ENCODE assay signal across 32 mouse cellular contexts in the genomic region with DNA sequence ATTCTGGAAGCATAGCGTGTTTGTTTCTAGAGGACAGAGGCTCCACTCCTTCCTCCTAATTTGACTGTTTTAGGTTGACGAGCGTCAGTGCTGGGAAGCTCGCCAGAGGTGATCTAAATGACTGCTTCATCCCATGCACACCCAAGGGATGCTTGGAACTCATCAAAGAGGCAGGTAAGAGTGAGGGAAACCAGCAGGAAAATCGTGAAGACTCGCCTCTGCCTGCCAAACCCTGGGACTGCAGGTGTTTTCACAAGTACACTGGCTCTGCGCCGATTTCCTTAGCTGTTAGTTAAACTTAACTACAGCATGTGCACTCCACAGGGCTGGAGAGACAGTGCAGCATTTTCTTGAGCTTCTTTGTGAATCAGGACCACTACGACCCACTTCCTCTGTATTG. TPM values are rescaled to one million over a fixed set of nuclear protein-coding genes. Genes with fewer than 3 reads are reported as not detected.
DNase-seq lines count a peak whose midpoint lies in the region; ATAC-seq and TF ChIP-seq lines count a peak whose summit lies in the region.
"Had no signal": no experiment of that assay in that cellular context is flagged by ENCODE, and none has a peak within 500 bp of the region (broad histone marks: within the 10 kb centered on the region; RNA-seq: fewer than 3 reads in every experiment).

No protein-coding gene starts in this region.

- H3K27me3 ChIP-seq in hindbrain, postnatal 0 days (ENCODE audit: insufficient read depth, low read length), result no peaks in the 10 kb centered on the region
- H3K27me3 ChIP-seq in hindbrain, embryonic 13.5 days, result no peaks in the 10 kb centered on the region
- no peaks in the 10 kb centered on the region for H3K27me3 ChIP-seq in heart, embryonic 11.5 days (ENCODE audit: control insufficient read depth, insufficient read depth, low read length)
- H3K27me3 ChIP-seq: hindbrain, embryonic 15.5 days; intestine, embryonic 15.5 days; liver, embryonic 12.5 days; midbrain, embryonic 12.5 days had no signal

- no peak for ATAC-seq in hindbrain, postnatal 0 days
- no peak for ATAC-seq in hindbrain, embryonic 13.5 days (ENCODE audit: low FRiP score)
- no peak for ATAC-seq in heart, embryonic 11.5 days (replicated peaks; ENCODE audit: insufficient number of reproducible peaks, low FRiP score, low TSS enrichment)
- ATAC-seq: intestine, embryonic 15.5 days; liver, embryonic 12.5 days had no signal

- H3K4me2 ChIP-seq in hindbrain, postnatal 0 days (ENCODE audit: low read depth, low read length), result no peak overlapping the region
- H3K4me2 ChIP-seq in hindbrain, embryonic 13.5 days, result no peak overlapping the region
- H3K4me2 ChIP-seq in heart, embryonic 11.5 days, result no peak overlapping the region
- H3K4me2 ChIP-seq: hindbrain, embryonic 15.5 days; intestine, embryonic 15.5 days; liver, embryonic 12.5 days; midbrain, embryonic 12.5 days had no signal

- 75% methylated on average over 9 of the region's 9 CpGs for WGBS in hindbrain, postnatal 0 days
- WGBS in hindbrain, embryonic 13.5 days, result 90% methylated on average over 9 of the region's 9 CpGs
- 88% methylated on average over 9 of the region's 9 CpGs for WGBS in heart, embryonic 11.5 days (ENCODE audit: insufficient replicate concordance)

- TF ChIP-seq POLR2A in brain, embryonic 14.5 days (IDR thresholded peaks at IDR 0.05; ENCODE audit: borderline replicate concordance, extremely low read depth, insufficient read depth, insufficient read length, poor library complexity, severe bottlenecking), result no peak

- DNase-seq in hindbrain, postnatal 0 days (ENCODE audit: low spot score), result peak; percentile 46
- DNase-seq in left cerebral cortex, postnatal 25 days (ENCODE audit: low spot score in 2 of 2), result peak; percentile 50 to 76
- DNase-seq in left cerebral cortex, postnatal 4 days, result no peak
- peak; percentile 25 for DNase-seq in brain, embryonic 14.5 days (ENCODE audit: low read depth)
- DNase-seq in right cerebral cortex, postnatal 14 days, result peak; percentile 46
- DNase-seq: cerebellum, adult 11-12 months; cerebellum, postnatal 10 days; heart, postnatal 4 days; kidney, adult 8-10 months; kidney, postnatal 10 days; lung, adult 18-20 months; lung, postnatal 10 days; retina, postnatal 1 day; thymus, adult 2 months; thymus, postnatal 4 days had no signal

- H3K9ac ChIP-seq in hindbrain, postnatal 0 days (replicated peaks; ENCODE audit: low read length), result no peak overlapping the region
- H3K9ac ChIP-seq in hindbrain, embryonic 13.5 days, result no peak overlapping the region
- no peak overlapping the region for H3K9ac ChIP-seq in heart, embryonic 11.5 days (ENCODE audit: low read depth, low read length)
- H3K9ac ChIP-seq: hindbrain, embryonic 15.5 days; intestine, embryonic 15.5 days; liver, embryonic 12.5 days; midbrain, embryonic 12.5 days had no signal

- no peak for TF ChIP-seq CTCF in hindbrain, postnatal 0 days (IDR thresholded peaks at IDR 0.05; ENCODE audit: low read depth)
- TF ChIP-seq CTCF in brain, embryonic 14.5 days (IDR thresholded peaks at IDR 0.05; ENCODE audit: borderline replicate concordance, extremely low read depth, insufficient read depth, insufficient read length), result no peak

- H3K4me3 ChIP-seq in hindbrain, postnatal 0 days (ENCODE audit: low read length), result no peak overlapping the region
- no peak overlapping the region for H3K4me3 ChIP-seq in hindbrain, embryonic 13.5 days
- H3K4me3 ChIP-seq in heart, embryonic 11.5 days (ENCODE audit: low read depth, low read length), result no peak overlapping the region
- H3K4me3 ChIP-seq: hindbrain, embryonic 15.5 days; intestine, embryonic 15.5 days; liver, embryonic 12.5 days; midbrain, embryonic 12.5 days had no signal

- H3K9me3 ChIP-seq in hindbrain, postnatal 0 days (ENCODE audit: low read length), result no peaks in the 10 kb centered on the region
- H3K9me3 ChIP-seq in hindbrain, embryonic 13.5 days, result no peaks in the 10 kb centered on the region
- H3K9me3 ChIP-seq in heart, embryonic 11.5 days (replicated peaks; ENCODE audit: control insufficient read depth, low read length), result no peaks in the 10 kb centered on the region
- H3K9me3 ChIP-seq: hindbrain, embryonic 15.5 days; intestine, embryonic 15.5 days; liver, embryonic 12.5 days; midbrain, embryonic 12.5 days had no signal

- H3K36me3 ChIP-seq in hindbrain, postnatal 0 days (ENCODE audit: insufficient read depth, low read length), result peaks cover 4% of the 10 kb centered on the region; the same call in 1 of the 2 replicates
- peaks cover 13% of the 10 kb centered on the region for H3K36me3 ChIP-seq in hindbrain, embryonic 13.5 days
- H3K36me3 ChIP-seq in heart, embryonic 11.5 days (ENCODE audit: control insufficient read depth, insufficient read depth, low read length), result peaks cover 12% of the 10 kb centered on the region

- H3K27ac ChIP-seq in hindbrain, postnatal 0 days, result no peak overlapping the region
- H3K27ac ChIP-seq in hindbrain, embryonic 13.5 days, result no peak overlapping the region
- no peak overlapping the region for H3K27ac ChIP-seq in heart, embryonic 11.5 days (ENCODE audit: low read depth, low read length)
- H3K27ac ChIP-seq: hindbrain, embryonic 15.5 days; intestine, embryonic 15.5 days; liver, embryonic 12.5 days; midbrain, embryonic 12.5 days; stomach, postnatal 0 days had no signal

- no peaks in the 10 kb centered on the region for H3K4me1 ChIP-seq in hindbrain, postnatal 0 days (ENCODE audit: insufficient read depth, low read length)
- H3K4me1 ChIP-seq in hindbrain, embryonic 13.5 days (replicated peaks), result peaks cover 11% of the 10 kb centered on the region; the same call in 1 of the 2 replicates
- peaks cover 5% of the 10 kb centered on the region; the same call in 1 of the 2 replicates for H3K4me1 ChIP-seq in heart, embryonic 11.5 days (ENCODE audit: control insufficient read depth, insufficient read depth, low read length)
- H3K4me1 ChIP-seq: hindbrain, embryonic 15.5 days; liver, embryonic 12.5 days had no signal

- intact Hi-C loops in left cerebral cortex, postnatal 25 days (cut with DNase I), result loop anchor here (5.0 kb wide), 1 partner anchor 47 kb away; no protein-coding TSS in a partner anchor
- intact Hi-C loops in left cerebral cortex, postnatal 4 days (cut with DNase I), result no loop called here

RNA-seq across cellular contexts. Expression of a gene that starts 25.5 kb away (rescaled TPM):
- 30.9 and 31.3 TPM in 2 replicates for total RNA-seq in hindbrain, postnatal 0 days (2014; rRNA removed)
- 33.1 and 37.1 TPM in 2 replicates for polyA plus RNA-seq in hindbrain, postnatal 0 days (2015; fragmentation: Nextera tagmentation; extraction: Ambion mirVana)
- polyA plus RNA-seq in hindbrain, embryonic 13.5 days (2015; fragmentation: Nextera tagmentation; extraction: Ambion mirVana), result 26.3 and 27.1 TPM in 2 replicates
- 10 to 100 TPM; 34.4 to 36.1 TPM for total RNA-seq in left cerebral cortex, postnatal 25 days (2021)
- 10 to 100 TPM; 34.4 to 37.2 TPM for total RNA-seq in left cerebral cortex, postnatal 4 days (2021)
- 27.9 and 30.9 TPM in 2 replicates for polyA plus RNA-seq in brain, embryonic 14.5 days (2012; rRNA removed)
- polyA plus RNA-seq in heart, embryonic 11.5 days (2014; fragmentation: Nextera tagmentation; extraction: Ambion mirVana), result 44.5 and 48.6 TPM in 2 replicates

RNA-seq across cellular contexts. Expression of a gene that starts 34.0 kb away (rescaled TPM):
- total RNA-seq in hindbrain, postnatal 0 days (2014; rRNA removed), result not detected in 2 replicates
- not detected in 2 replicates for polyA plus RNA-seq in hindbrain, postnatal 0 days (2015; fragmentation: Nextera tagmentation; extraction: Ambion mirVana)
- polyA plus RNA-seq in hindbrain, embryonic 13.5 days (2015; fragmentation: Nextera tagmentation; extraction: Ambion mirVana), result 0.08 TPM in 1 of 2 replicates, not detected in the other
- not detected for total RNA-seq in left cerebral cortex, postnatal 25 days (2021)
- not detected for total RNA-seq in left cerebral cortex, postnatal 4 days (2021)
- 0.04 TPM in 1 of 2 replicates, not detected in the other for polyA plus RNA-seq in brain, embryonic 14.5 days (2012; rRNA removed)
- polyA plus RNA-seq in heart, embryonic 11.5 days (2014; fragmentation: Nextera tagmentation; extraction: Ambion mirVana), result not detected in 2 replicates
- total RNA-seq: adrenal gland, adult 18-20 months; adrenal gland, postnatal 36 days; gastrocnemius, adult 8-10 months; heart, postnatal 4 days; layer of hippocampus, adult 18-20 months; megakaryocyte progenitor cell, adult 5-6 weeks had no signal
- polyA plus RNA-seq: cortical plate, adult 2 months; embryonic facial prominence, embryonic 11.5 days; forebrain, embryonic 11.5 days; frontal cortex, adult 2 months; heart, embryonic 16.5 days; hindbrain, embryonic 15.5 days; intestine, embryonic 15.5 days; liver, embryonic 12.5 days; midbrain, embryonic 12.5 days; stomach, postnatal 0 days; thymus, adult 2 months had no signal

RNA-seq across cellular contexts. Expression of a gene that starts 44.1 kb away (rescaled TPM):
- 13.1 and 15.0 TPM in 2 replicates for total RNA-seq in hindbrain, postnatal 0 days (2014; rRNA removed)
- polyA plus RNA-seq in hindbrain, postnatal 0 days (2015; fragmentation: Nextera tagmentation; extraction: Ambion mirVana), result 11.8 and 12.5 TPM in 2 replicates
- 7.4 and 7.9 TPM in 2 replicates for polyA plus RNA-seq in hindbrain, embryonic 13.5 days (2015; fragmentation: Nextera tagmentation; extraction: Ambion mirVana)
- 100 to 1,000 TPM in 1 of 2 experiments, 10 to 100 TPM in 1; 95.4 to 108 TPM for total RNA-seq in left cerebral cortex, postnatal 25 days (2021)
- total RNA-seq in left cerebral cortex, postnatal 4 days (2021), result 10 to 100 TPM; 29.9 to 37.0 TPM
- polyA plus RNA-seq in brain, embryonic 14.5 days (2012; rRNA removed), result 4.2 and 8.5 TPM in 2 replicates
- polyA plus RNA-seq in heart, embryonic 11.5 days (2014; fragmentation: Nextera tagmentation; extraction: Ambion mirVana), result 8.5 and 8.8 TPM in 2 replicates
